Mouse (Mus musculus): Measurements from ENCODE around the gene Rreb1. TPM values are rescaled to one million over a fixed set of nuclear protein-coding genes. Genes with fewer than 3 reads are reported as not detected.

Rreb1 gene
- polyA plus RNA-seq, 1 experiment from 2014 or later: 10.0 TPM

GRCm38 (mm10) chr13:37855765-37856164 lies 77.6 kb downstream of the Rreb1 start:
- TF ChIP-seq EP300 (IDR thresholded peaks at IDR 0.05): no peak
- no peak for TF ChIP-seq CTCF (IDR thresholded peaks at IDR 0.05)
- H3K27ac ChIP-seq (ENCODE audit: low read length): no peak overlapping the region
- no peak overlapping the region for H3K9ac ChIP-seq (replicated peaks; ENCODE audit: low read depth)
- DNase-seq (ENCODE audit: low spot score): no peak
- H3K4me1 ChIP-seq (ENCODE audit: insufficient read depth, low read depth, low read length): peaks cover 16% of the 10 kb centered on the region; the same call in 1 of the 2 replicates
- no peak overlapping the region for H3K4me2 ChIP-seq (replicated peaks; ENCODE audit: low read depth, low read length)
- no peak for ATAC-seq
- H3K4me3 ChIP-seq (ENCODE audit: low read depth, low read length): no peak overlapping the region
- no peaks in the 10 kb centered on the region for H3K9me3 ChIP-seq (ENCODE audit: low read length)
- H3K27me3 ChIP-seq (replicated peaks; ENCODE audit: insufficient read depth, low read length): no peaks in the 10 kb centered on the region
- no peaks in the 10 kb centered on the region for H3K36me3 ChIP-seq (ENCODE audit: insufficient read depth, low read length)

- no peak overlapping the region for H3K9ac ChIP-seq (replicated peaks; ENCODE audit: low read depth)
- DNase-seq (ENCODE audit: low spot score) (no peak), ATAC-seq (no peak)
- H3K27me3 ChIP-seq (replicated peaks; ENCODE audit: insufficient read depth, low read length): no peaks in the 10 kb centered on the region
- H3K36me3 ChIP-seq (ENCODE audit: insufficient read depth, low read length): no peaks in the 10 kb centered on the region
- WGBS: 43% methylated on average over 2 of the region's 2 CpGs
- H3K4me3 ChIP-seq (ENCODE audit: low read depth, low read length): no peak overlapping the region
- H3K4me1 ChIP-seq (ENCODE audit: insufficient read depth, low read depth, low read length): peaks cover 16% of the 10 kb centered on the region; the same call in 1 of the 2 replicates
- H3K4me2 ChIP-seq (replicated peaks; ENCODE audit: low read depth, low read length): no peak overlapping the region
- H3K27ac ChIP-seq (ENCODE audit: low read length): no peak overlapping the region
- TF ChIP-seq EP300 (IDR thresholded peaks at IDR 0.05) (no peak), CTCF (IDR thresholded peaks at IDR 0.05) (no peak)
- H3K9me3 ChIP-seq (ENCODE audit: low read length): no peaks in the 10 kb centered on the region
These were observed 78.3 kb downstream of the Rreb1 start for GRCm38 (mm10) chr13:37856537-37856936.

GRCm38 (mm10) chr13:37857284-37858065 lies 79.3 kb downstream of the Rreb1 start:
- peak; percentile 94 for ATAC-seq
- no peaks in the 10 kb centered on the region for H3K27me3 ChIP-seq (replicated peaks; ENCODE audit: insufficient read depth, low read length)
- H3K36me3 ChIP-seq (ENCODE audit: insufficient read depth, low read length): no peaks in the 10 kb centered on the region
- H3K27ac ChIP-seq (ENCODE audit: low read length): peak overlapping the region; percentile 81
- DNase-seq (ENCODE audit: low spot score): peak; percentile 93
- whole genome bisulfite sequencing: under 1% methylated on average over 57 of the region's 59 CpGs
- peak overlapping the region; percentile 33 for H3K9ac ChIP-seq (replicated peaks; ENCODE audit: low read depth)
- H3K9me3 ChIP-seq (ENCODE audit: low read length): no peaks in the 10 kb centered on the region
- TF ChIP-seq EP300 (IDR thresholded peaks at IDR 0.05): no peak
- TF ChIP-seq CTCF (IDR thresholded peaks at IDR 0.05): no peak
- H3K4me3 ChIP-seq (ENCODE audit: low read depth, low read length): peak overlapping the region; percentile 51
- H3K4me2 ChIP-seq (replicated peaks; ENCODE audit: low read depth, low read length): peak overlapping the region; percentile 90
- peaks cover 25% of the 10 kb centered on the region; the same call in 1 of the 2 replicates for H3K4me1 ChIP-seq (ENCODE audit: insufficient read depth, low read depth, low read length)

DNA sequence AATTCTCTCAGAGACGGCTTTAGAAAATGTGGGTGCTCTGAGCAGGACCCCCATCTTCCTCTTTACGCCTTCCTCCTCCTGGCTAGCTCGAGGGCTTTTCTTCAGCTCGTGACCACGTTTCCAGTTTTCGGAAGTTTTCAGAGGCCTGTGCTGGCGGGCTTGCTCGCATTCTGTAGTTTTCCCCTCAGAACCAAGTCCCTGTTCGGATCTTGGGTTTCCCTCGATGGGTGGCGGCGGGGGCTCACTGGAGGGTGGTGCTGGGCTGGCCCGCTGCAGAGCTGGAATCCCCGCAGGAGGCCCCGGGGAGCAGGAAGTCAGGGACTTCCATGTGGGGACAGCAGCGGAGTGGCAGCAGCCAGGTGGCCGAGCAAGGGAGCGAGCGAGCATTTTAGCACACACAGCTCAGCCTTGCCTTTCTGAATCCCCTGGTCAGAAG lies 79.9 kb downstream of the Rreb1 start:
- H3K9ac ChIP-seq (replicated peaks; ENCODE audit: low read depth): peak overlapping the region; percentile 33
- no peak for TF ChIP-seq EP300 (IDR thresholded peaks at IDR 0.05)
- no peak for TF ChIP-seq CTCF (IDR thresholded peaks at IDR 0.05)
- H3K36me3 ChIP-seq (ENCODE audit: insufficient read depth, low read length): no peaks in the 10 kb centered on the region
- peaks cover 27% of the 10 kb centered on the region; the same call in 1 of the 2 replicates for H3K4me1 ChIP-seq (ENCODE audit: insufficient read depth, low read depth, low read length)
- H3K9me3 ChIP-seq (ENCODE audit: low read length): no peaks in the 10 kb centered on the region
- H3K4me2 ChIP-seq (replicated peaks; ENCODE audit: low read depth, low read length): peak overlapping the region; percentile 90
- WGBS: 8% methylated on average over 19 of the region's 19 CpGs
- ATAC-seq: peak; percentile 29
- peak overlapping the region; percentile 51 for H3K4me3 ChIP-seq (ENCODE audit: low read depth, low read length)
- H3K27me3 ChIP-seq (replicated peaks; ENCODE audit: insufficient read depth, low read length): no peaks in the 10 kb centered on the region
- peak; percentile 41 for DNase-seq (ENCODE audit: low spot score)
- H3K27ac ChIP-seq (ENCODE audit: low read length): peak overlapping the region; percentile 81

- no peak for ATAC-seq
These were observed 80.3 kb downstream of the Rreb1 start for GRCm38 (mm10) chr13:37858508-37858907.

GRCm38 (mm10) chr13:37859782-37860181 lies 81.6 kb downstream of the Rreb1 start:
- no peak overlapping the region for H3K4me3 ChIP-seq (ENCODE audit: low read depth, low read length)
- no peak overlapping the region for H3K4me2 ChIP-seq (replicated peaks; ENCODE audit: low read depth, low read length)
- H3K27ac ChIP-seq (ENCODE audit: low read length): no peak overlapping the region
- no peak overlapping the region for H3K9ac ChIP-seq (replicated peaks; ENCODE audit: low read depth)
- peaks cover 27% of the 10 kb centered on the region for H3K4me1 ChIP-seq (ENCODE audit: insufficient read depth, low read depth, low read length)
- H3K36me3 ChIP-seq (ENCODE audit: insufficient read depth, low read length): no peaks in the 10 kb centered on the region
- WGBS: 66% methylated on average over 8 of the region's 8 CpGs
- no peaks in the 10 kb centered on the region for H3K27me3 ChIP-seq (replicated peaks; ENCODE audit: insufficient read depth, low read length)
- DNase-seq (ENCODE audit: low spot score) (no peak), ATAC-seq (no peak)
- TF ChIP-seq CTCF (IDR thresholded peaks at IDR 0.05) (no peak), EP300 (IDR thresholded peaks at IDR 0.05) (no peak)
- H3K9me3 ChIP-seq (ENCODE audit: low read length): no peaks in the 10 kb centered on the region

More at GRCm38 (mm10) chr13:37858508-37858907, 80.3 kb downstream of the Rreb1 start:
- peak overlapping the region; percentile 90 for H3K4me2 ChIP-seq (replicated peaks; ENCODE audit: low read depth, low read length)
- TF ChIP-seq EP300 (IDR thresholded peaks at IDR 0.05) (no peak), CTCF (IDR thresholded peaks at IDR 0.05) (no peak)
- no peak for DNase-seq (ENCODE audit: low spot score)
- H3K9ac ChIP-seq (replicated peaks; ENCODE audit: low read depth): peak overlapping the region; percentile 33; the same call in 1 of the 2 replicates
- H3K27me3 ChIP-seq (replicated peaks; ENCODE audit: insufficient read depth, low read length): no peaks in the 10 kb centered on the region
- 47% methylated on average over 9 of the region's 9 CpGs for WGBS
- no peaks in the 10 kb centered on the region for H3K36me3 ChIP-seq (ENCODE audit: insufficient read depth, low read length)
- H3K27ac ChIP-seq (ENCODE audit: low read length): peak overlapping the region; percentile 81
- no peaks in the 10 kb centered on the region for H3K9me3 ChIP-seq (ENCODE audit: low read length)
- H3K4me1 ChIP-seq (ENCODE audit: insufficient read depth, low read depth, low read length): peaks cover 30% of the 10 kb centered on the region
- H3K4me3 ChIP-seq (ENCODE audit: low read depth, low read length): no peak overlapping the region

Measured in lung, postnatal 0 days (tissue).